Mouse (Mus musculus) heart, embryonic 15.5 days (tissue): ENCODE results near the gene Kcnh4. TPM values are rescaled to one million over a fixed set of nuclear protein-coding genes. Genes with fewer than 3 reads are reported as not detected.
A peak's percentile ranks its signal among the peaks of the same experiment; 100 is the strongest.

Experiments
- ATAC-seq: fragments of 200-750 bp; cut with Nextera tagmentation; replicated peaks from 2 replicates; pipeline ENCODE4 v1.8.0; 2017; ENCODE audit warnings: low read depth, moderate TSS enrichment; ENCODE audit not compliant: insufficient number of reproducible peaks, insufficient read depth, low FRiP score
- H3K27ac ChIP-seq: fragments of 300-500 bp; sonication (generic); 2 replicates; pipeline ENCODE4 v1.5.1; 2015; ENCODE audit warnings: mild to moderate bottlenecking, inconsistent platforms
- H3K27me3 ChIP-seq: fragments of 300-500 bp; sonication (generic); 2 replicates; pipeline ENCODE4 v1.6.1; 2015; ENCODE audit warnings: inconsistent platforms
- H3K36me3 ChIP-seq: fragments of 300-500 bp; sonication (generic); 2 replicates; pipeline ENCODE4 v1.6.1; 2015; ENCODE audit warnings: mild to moderate bottlenecking, inconsistent platforms
- H3K4me1 ChIP-seq: fragments of 300-500 bp; sonication (generic); replicated peaks from 2 replicates; pipeline ENCODE4 v1.6.1; 2015; ENCODE audit warnings: inconsistent platforms
- H3K4me2 ChIP-seq: fragments of 300-500 bp; sonication (generic); 2 replicates; pipeline ENCODE4 v1.6.1; 2015; ENCODE audit warnings: inconsistent platforms, mild to moderate bottlenecking, moderate library complexity
- H3K4me3 ChIP-seq: fragments of 300-500 bp; sonication (generic); 2 replicates; pipeline ENCODE4 v1.5.1; 2015; ENCODE audit warnings: mild to moderate bottlenecking, inconsistent platforms
- H3K9ac ChIP-seq: fragments of 300-500 bp; sonication (generic); 2 replicates; pipeline ENCODE4 v1.6.1; 2015; ENCODE audit warnings: mild to moderate bottlenecking, inconsistent platforms
- H3K9me3 ChIP-seq: fragments of 300-500 bp; sonication (generic); replicated peaks from 2 replicates; pipeline ENCODE4 v1.6.1; 2016; ENCODE audit warnings: inconsistent platforms
- WGBS: fragments of 180-500 bp; shearing (Covaris S2); methylation state at CpG from one replicate; pipeline ENCODE4 v1.1.7; 2015; ENCODE audit warnings: mixed read lengths; 5-methylcytosine and 5-hydroxymethylcytosine counted together
- polyA plus RNA-seq: library from polyadenylated mRNA; unstranded; fragments of >200 nt; fragmentation: Nextera tagmentation; extraction: Ambion mirVana; gene quantifications from 2 replicates; pipeline ENCODE4 v1.2.1, GENCODE M21; 2015

The Kcnh4 gene
- polyA plus RNA-seq, 1 experiment from 2014 or later, result not detected

- H3K4me1 ChIP-seq, result peaks cover 21% of the 10 kb centered on the region
- H3K4me3 ChIP-seq, result no peak overlapping the region
- no peaks in the 10 kb centered on the region for H3K9me3 ChIP-seq
- WGBS, result 90% methylated on average over 23 of the region's 23 CpGs
- peaks cover 53% of the 10 kb centered on the region for H3K36me3 ChIP-seq
- H3K4me2 ChIP-seq, result no peak overlapping the region
- H3K9ac ChIP-seq, result no peak overlapping the region
- no peak overlapping the region for H3K27ac ChIP-seq
- no peaks in the 10 kb centered on the region; the same call in 1 of the 2 replicates for H3K27me3 ChIP-seq
- no peak for ATAC-seq
These were observed 54.5 kb downstream of the Kcnh4 start for GRCm38 (mm10) chr11:100705095-100705747.

GRCm38 (mm10) chr11:100703851-100704531 lies 55.8 kb downstream of the Kcnh4 start, which contains the start of gene Dhx58:
TSS of gene Dhx58 (minus strand) at chr11:100704271.
- Histone ChIP-seq H3K27ac (no peak within 1 kb of the TSS), H3K4me2 (peak within 1 kb of the TSS; percentile 44), H3K27me3 (no peaks in the 10 kb centered on the region; the same call in 1 of the 2 replicates), H3K9me3 (no peaks in the 10 kb centered on the region), H3K36me3 (peaks cover 41% of the 10 kb centered on the region), H3K9ac (no peak within 1 kb of the TSS), H3K4me1 (peaks cover 21% of the 10 kb centered on the region), H3K4me3 (no peak within 1 kb of the TSS)
- no peak for ATAC-seq
- 65% methylated on average over 7 of the region's 7 CpGs for WGBS

- Histone ChIP-seq H3K27ac (no peak overlapping the region), H3K4me2 (peak overlapping the region; percentile 44), H3K4me1 (peaks cover 21% of the 10 kb centered on the region), H3K27me3 (no peaks in the 10 kb centered on the region; the same call in 1 of the 2 replicates), H3K9ac (no peak overlapping the region), H3K36me3 (peaks cover 35% of the 10 kb centered on the region), H3K9me3 (no peaks in the 10 kb centered on the region), H3K4me3 (no peak overlapping the region)
- WGBS, result 62% methylated on average over 11 of the region's 11 CpGs
- ATAC-seq, result no peak
These were observed 56.4 kb downstream of the Kcnh4 start for GRCm38 (mm10) chr11:100703366-100703765.

GRCm38 (mm10) chr11:100702906-100703305 lies 56.8 kb downstream of the Kcnh4 start:
- Histone ChIP-seq H3K9me3 (no peaks in the 10 kb centered on the region), H3K4me3 (peak overlapping the region; percentile 24), H3K27me3 (no peaks in the 10 kb centered on the region; the same call in 1 of the 2 replicates), H3K4me1 (peaks cover 21% of the 10 kb centered on the region), H3K4me2 (peak overlapping the region; percentile 44), H3K36me3 (peaks cover 31% of the 10 kb centered on the region), H3K9ac (no peak overlapping the region), H3K27ac (no peak overlapping the region)
- 43% methylated on average over 7 of the region's 7 CpGs for WGBS
- no peak for ATAC-seq

- Histone ChIP-seq H3K36me3 (peaks cover 24% of the 10 kb centered on the region), H3K9ac (no peak overlapping the region), H3K27me3 (no peaks in the 10 kb centered on the region; the same call in 1 of the 2 replicates), H3K4me3 (peak overlapping the region; percentile 24), H3K4me2 (peak overlapping the region; percentile 44), H3K27ac (no peak overlapping the region), H3K9me3 (no peaks in the 10 kb centered on the region), H3K4me1 (peaks cover 21% of the 10 kb centered on the region)
- 35% methylated on average over 19 of the region's 19 CpGs for WGBS
- no peak for ATAC-seq
These were observed 57.5 kb downstream of the Kcnh4 start for GRCm38 (mm10) chr11:100702081-100702851.

- Histone ChIP-seq H3K4me2 (peak overlapping the region; percentile 39), H3K9me3 (no peaks in the 10 kb centered on the region), H3K9ac (no peak overlapping the region), H3K36me3 (peaks cover 15% of the 10 kb centered on the region), H3K27ac (no peak overlapping the region), H3K27me3 (no peaks in the 10 kb centered on the region; the same call in 1 of the 2 replicates), H3K4me1 (peaks cover 21% of the 10 kb centered on the region), H3K4me3 (peak overlapping the region; percentile 12)
- ATAC-seq, result no peak
- 6% methylated on average over 14 of the region's 14 CpGs for WGBS
These were observed 58.4 kb downstream of the Kcnh4 start for GRCm38 (mm10) chr11:100701301-100701700.

- WGBS, result 79% methylated on average over 3 of the region's 3 CpGs
- Histone ChIP-seq H3K27ac (no peak overlapping the region), H3K27me3 (no peaks in the 10 kb centered on the region; the same call in 1 of the 2 replicates), H3K4me3 (no peak overlapping the region), H3K4me1 (peaks cover 21% of the 10 kb centered on the region), H3K4me2 (no peak overlapping the region), H3K9me3 (no peaks in the 10 kb centered on the region), H3K9ac (no peak overlapping the region), H3K36me3 (peaks cover 9% of the 10 kb centered on the region; the same call in 1 of the 2 replicates)
- ATAC-seq, result no peak
These were observed 59.0 kb downstream of the Kcnh4 start for GRCm38 (mm10) chr11:100700710-100701109.

- ATAC-seq, result no peak
- Histone ChIP-seq H3K36me3 (no peaks in the 10 kb centered on the region), H3K4me2 (no peak overlapping the region), H3K27me3 (peaks cover 9% of the 10 kb centered on the region), H3K4me3 (no peak overlapping the region), H3K9ac (no peak overlapping the region), H3K27ac (no peak overlapping the region), H3K4me1 (peaks cover 14% of the 10 kb centered on the region), H3K9me3 (no peaks in the 10 kb centered on the region)
- WGBS, result 61% methylated on average over 7 of the region's 7 CpGs
These were observed 61.8 kb downstream of the Kcnh4 start for GRCm38 (mm10) chr11:100697921-100698320.

GRCm38 (mm10) chr11:100694926-100695325 lies 64.8 kb downstream of the Kcnh4 start:
- Histone ChIP-seq H3K4me3 (no peak overlapping the region), H3K4me2 (no peak overlapping the region), H3K27ac (no peak overlapping the region), H3K4me1 (peaks cover 10% of the 10 kb centered on the region), H3K27me3 (peaks cover 30% of the 10 kb centered on the region), H3K9ac (no peak overlapping the region), H3K9me3 (no peaks in the 10 kb centered on the region), H3K36me3 (no peaks in the 10 kb centered on the region)
- ATAC-seq, result no peak; the same call in 1 of the 2 replicates
- WGBS, result 34% methylated on average over 5 of the region's 5 CpGs

- Histone ChIP-seq H3K4me3 (no peak overlapping the region), H3K4me2 (no peak overlapping the region), H3K27ac (no peak overlapping the region), H3K4me1 (peaks cover 10% of the 10 kb centered on the region), H3K27me3 (peaks cover 30% of the 10 kb centered on the region), H3K9me3 (no peaks in the 10 kb centered on the region), H3K36me3 (no peaks in the 10 kb centered on the region), H3K9ac (no peak overlapping the region)
- ATAC-seq, result no peak
- WGBS, result 28% methylated on average over 5 of the region's 5 CpGs
These were observed 66.6 kb downstream of the Kcnh4 start for GRCm38 (mm10) chr11:100693154-100693553.

- no peaks in the 10 kb centered on the region for H3K9me3 ChIP-seq
- H3K36me3 ChIP-seq, result no peaks in the 10 kb centered on the region
- WGBS, result 1% methylated on average over 23 of the region's 23 CpGs
- peak within 1 kb of the TSS; percentile 38 for H3K4me3 ChIP-seq
- H3K27me3 ChIP-seq, result peaks cover 30% of the 10 kb centered on the region
- peak within 1 kb of the TSS; percentile 67 for H3K4me2 ChIP-seq
- no peak within 1 kb of the TSS for H3K27ac ChIP-seq
- no peak for ATAC-seq
- H3K9ac ChIP-seq, result 0 out of 2 replicates have a peak within 1 kb of the TSS, but pooled peaks have one; percentile 12
- peaks cover 10% of the 10 kb centered on the region for H3K4me1 ChIP-seq
These were observed 67.6 kb downstream of the Kcnh4 start, which contains the start of gene Zfp385c for GRCm38 (mm10) chr11:100692164-100692616. TSS of gene Zfp385c (minus strand) at chr11:100692455.
